Mouse (Mus musculus) MEL (cell line): ENCODE measurements around the gene Rragd.

Experiments used
- CHD2 ChIP-seq: IDR thresholded peaks from 2 replicates; pipeline ENCODE4 v1.6.1; 2011; ENCODE audit warnings: low read length, improper control_type of control experiment
- CTCF ChIP-seq, 3 experiments: IDR thresholded peaks in 2 of 3; conservative IDR thresholded peaks in 1 of 3; 2 replicates each; pipeline ENCODE4 v1.5.1; 2011 to 2012; ENCODE audit warnings: low read length in 3 of 3, low read depth in 2 of 3, mild to moderate bottlenecking in 2 of 3, improper control_type of control experiment in 1 of 3, inconsistent platforms in 1 of 3, mixed read lengths in 1 of 3, moderate library complexity in 1 of 3; ENCODE audit not compliant: control insufficient read depth in 1 of 3, insufficient read depth in 1 of 3, poor library complexity in 1 of 3, severe bottlenecking in 1 of 3
- E2F4 ChIP-seq: IDR thresholded peaks from 2 replicates; pipeline ENCODE4 v1.6.1; 2011; ENCODE audit warnings: low read depth, low read length, improper control_type of control experiment, borderline replicate concordance
- GATA1 ChIP-seq: IDR thresholded peaks from 2 replicates; pipeline ENCODE4 v1.6.1; 2011; ENCODE audit warnings: low read depth, low read length, improper control_type of control experiment
- JUND ChIP-seq: IDR thresholded peaks from 2 replicates; pipeline ENCODE4 v1.6.1; 2011; ENCODE audit warnings: low read depth, mild to moderate bottlenecking, improper control_type of control experiment, low read length
- KAT2A ChIP-seq: conservative IDR thresholded peaks from 2 replicates; pipeline ENCODE4 v1.6.1; 2012; ENCODE audit warnings: low read depth, low read length, improper control_type of control experiment, inconsistent platforms
- MEF2A ChIP-seq: IDR thresholded peaks from 2 replicates; pipeline ENCODE4 v1.6.1; 2014; ENCODE audit warnings: low read depth, mild to moderate bottlenecking, inconsistent platforms, low read length, improper control_type of control experiment; ENCODE audit not compliant: poor library complexity, insufficient replicate concordance, severe bottlenecking; ENCODE audit errors: extremely low read depth
- NRF1 ChIP-seq: IDR thresholded peaks from 2 replicates; pipeline ENCODE4 v1.6.1; 2014; ENCODE audit warnings: low read depth, mild to moderate bottlenecking, inconsistent platforms, low read length, improper control_type of control experiment, moderate library complexity; ENCODE audit not compliant: poor library complexity, insufficient read depth, severe bottlenecking
- POLR2A ChIP-seq, 2 experiments: IDR thresholded peaks; 2 replicates each; pipeline ENCODE4 v1.6.1; 2011 to 2012; ENCODE audit warnings: low read length in 2 of 2, mild to moderate bottlenecking in 2 of 2, control low read depth in 1 of 2, improper control_type of control experiment in 1 of 2, low read depth in 1 of 2, moderate library complexity in 1 of 2; ENCODE audit not compliant: control insufficient read depth in 1 of 2, insufficient read depth in 1 of 2, poor library complexity in 1 of 2
- RAD21 ChIP-seq: IDR thresholded peaks from 2 replicates; pipeline ENCODE4 v1.6.1; 2011; ENCODE audit warnings: mild to moderate bottlenecking, low read depth, low read length, improper control_type of control experiment
- SMC3 ChIP-seq: IDR thresholded peaks from 2 replicates; pipeline ENCODE4 v1.6.1; 2011; ENCODE audit warnings: low read depth, low read length, improper control_type of control experiment

DNA sequence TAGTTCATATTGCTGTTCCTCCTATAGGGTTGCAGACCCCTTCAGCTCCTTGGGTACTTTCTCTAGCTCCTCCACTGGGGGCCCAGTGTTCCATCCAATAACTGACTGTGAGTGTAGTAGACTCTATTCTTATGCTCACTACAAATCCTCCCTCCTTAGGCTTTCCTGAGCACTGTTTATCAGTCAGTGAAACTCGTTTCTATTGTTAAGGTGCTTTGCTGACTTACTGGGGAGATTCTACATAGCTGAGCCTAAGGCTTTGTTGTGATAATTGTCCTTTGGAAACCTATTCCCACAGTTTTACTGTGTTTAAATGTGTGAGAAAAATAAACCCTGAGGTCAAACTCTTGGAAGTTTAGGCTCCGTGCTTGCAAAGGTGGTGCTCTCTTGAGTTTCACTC, 26.4 kb upstream of the Rragd start:
- TF ChIP-seq CTCF (IDR thresholded peaks at IDR 0.05 in 2 of 3, conservative IDR thresholded peaks at IDR 0.05 in 1 of 3; ENCODE audit: control insufficient read depth in 1 of 3, insufficient read depth in 1 of 3, low read depth in 2 of 3, low read length in 3 of 3, poor library complexity in 1 of 3, severe bottlenecking in 1 of 3) (no peak), NRF1 (no peak), POLR2A (IDR thresholded peaks at IDR 0.05; ENCODE audit: control insufficient read depth in 1 of 2, insufficient read depth in 1 of 2, low read depth in 1 of 2, low read length in 2 of 2, poor library complexity in 1 of 2) (no peak), RAD21 (no peak), CHD2 (no peak), MEF2A (no peak), SMC3 (no peak), KAT2A (no peak), GATA1 (no peak), JUND (no peak), E2F4 (no peak)
